Mouse (Mus musculus) stomach, embryonic 15.5 days (tissue): ENCODE data around the gene Icam1. TPM values are rescaled to one million over a fixed set of nuclear protein-coding genes. Genes with fewer than 3 reads are reported as not detected.

Experiments used
- ATAC-seq: fragments of 200-750 bp; cut with Nextera tagmentation; 2 replicates; pipeline ENCODE4 v1.8.0; 2017; ENCODE audit warnings: low read depth, moderate number of reproducible peaks, moderate TSS enrichment; ENCODE audit not compliant: insufficient read depth, low FRiP score
- H3K27ac ChIP-seq: fragments of 300-500 bp; sonication (generic); 2 replicates; pipeline ENCODE4 v1.5.1; 2015; ENCODE audit warnings: mild to moderate bottlenecking, inconsistent platforms
- H3K27me3 ChIP-seq: fragments of 300-500 bp; sonication (generic); replicated peaks from 2 replicates; pipeline ENCODE4 v1.6.1; 2015; ENCODE audit warnings: inconsistent platforms
- H3K36me3 ChIP-seq: fragments of 300-500 bp; sonication (generic); 2 replicates; pipeline ENCODE4 v1.6.1; 2015; ENCODE audit warnings: inconsistent platforms
- H3K4me1 ChIP-seq: fragments of 300-500 bp; sonication (generic); 2 replicates; pipeline ENCODE4 v1.6.1; 2015; ENCODE audit warnings: inconsistent platforms
- H3K4me2 ChIP-seq: fragments of 300-500 bp; sonication (generic); 2 replicates; pipeline ENCODE4 v1.6.1; 2015; ENCODE audit warnings: mild to moderate bottlenecking, inconsistent platforms
- H3K4me3 ChIP-seq: fragments of 300-500 bp; sonication (generic); replicated peaks from 2 replicates; pipeline ENCODE4 v1.5.1; 2015; ENCODE audit warnings: inconsistent platforms
- H3K9ac ChIP-seq: fragments of 300-500 bp; sonication (generic); 2 replicates; pipeline ENCODE4 v1.6.1; 2015; ENCODE audit warnings: inconsistent platforms
- H3K9me3 ChIP-seq: fragments of 300-500 bp; sonication (generic); 2 replicates; pipeline ENCODE4 v1.6.1; 2016; ENCODE audit warnings: inconsistent platforms
- WGBS: fragments of 180-500 bp; shearing (Covaris S2); methylation state at CpG from one replicate; pipeline ENCODE4 v1.1.7; 2015; 5-methylcytosine and 5-hydroxymethylcytosine counted together
- microRNA counts: library from miRNA; unstranded; fragments of <30 nt; microRNA quantifications from one replicate; lab custom pipeline; 2016
- microRNA-seq: library from miRNA; unstranded; fragments of <30 nt; microRNA quantifications from one replicate; pipeline ENCODE4, GENCODE M21; 2016
- polyA plus RNA-seq: library from polyadenylated mRNA; unstranded; fragments of >200 nt; fragmentation: Nextera tagmentation; extraction: Ambion mirVana; gene quantifications from 2 replicates; pipeline ENCODE4 v1.2.1, GENCODE M21; 2015

Gene Icam1
- polyA plus RNA-seq, 1 experiment from 2014 or later = 11.3 TPM

GRCm38 (mm10) chr9:21074173-21074572 lies 58.4 kb downstream of the Icam1 start:
- Histone ChIP-seq H3K9me3 (no peaks in the 10 kb centered on the region), H3K4me1 (peaks cover 15% of the 10 kb centered on the region), H3K9ac (no peak overlapping the region), H3K36me3 (peaks cover 39% of the 10 kb centered on the region), H3K4me2 (no peak overlapping the region), H3K27me3 (no peaks in the 10 kb centered on the region), H3K27ac (peak overlapping the region; percentile 52; the same call in 1 of the 2 replicates), H3K4me3 (no peak overlapping the region)
- no peak for ATAC-seq
- WGBS = 81% methylated on average over 1 of the region's 1 CpGs

DNA sequence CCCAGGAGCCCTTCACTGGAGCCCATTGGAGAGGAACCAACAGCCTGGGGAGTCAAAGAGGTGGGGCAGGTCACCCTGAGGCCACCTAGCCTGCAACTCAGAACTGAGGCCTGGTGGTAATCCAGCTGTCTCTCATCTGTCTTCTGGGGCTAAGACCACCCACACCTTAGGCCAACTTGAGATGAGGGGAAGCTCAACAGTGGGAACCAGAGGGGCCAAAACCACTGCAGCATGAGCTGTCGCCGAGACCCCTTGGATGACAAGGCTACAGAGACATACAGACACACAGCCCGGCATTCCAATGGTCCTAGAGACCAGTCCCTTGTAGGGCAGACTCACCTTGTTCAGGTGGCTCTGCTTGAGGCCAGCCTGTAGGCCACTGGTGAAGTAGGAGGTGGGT lies 59.8 kb downstream of the Icam1 start:
- H3K36me3 ChIP-seq = peaks cover 48% of the 10 kb centered on the region

More for the DNA sequence above, 59.8 kb downstream of the Icam1 start:
- H3K9ac ChIP-seq = no peak overlapping the region
- H3K9me3 ChIP-seq = no peaks in the 10 kb centered on the region
- H3K4me1 ChIP-seq = peaks cover 15% of the 10 kb centered on the region
- H3K27me3 ChIP-seq = no peaks in the 10 kb centered on the region
- H3K4me2 ChIP-seq = no peak overlapping the region
- 90% methylated on average over 3 of the region's 3 CpGs for WGBS
- no peak overlapping the region for H3K4me3 ChIP-seq
- no peak for ATAC-seq
- H3K27ac ChIP-seq = no peak overlapping the region

MicroRNA genes within 50 kb of the gene (microRNA counts, 519-probe panel; counts per million panel counts)
- 2,583 counts per million, percentile 61 among the panel's probes with 10 or more counts for microRNA mmu-miR-1900 (lab: Ali Mortazavi, UCI)

Small RNA genes lying within 50 kb of the gene (microRNA-seq; reads per million reads assigned to microRNA genes)
- gene Mir1900 (not detected), gene Mir7082 (not detected)

Other genes with a start within 250 kb of the Icam1 start
- gene Col5a3, start 200.9 kb upstream of the Icam1 start, polyA plus RNA-seq = 3.2 and 3.5 TPM in 2 replicates
- not detected in 2 replicates for gene Rdh8, start 197.5 kb upstream of the Icam1 start, polyA plus RNA-seq
- 20.7 and 21.2 TPM in 2 replicates for gene A230050P20Rik, start 147.3 kb upstream of the Icam1 start, polyA plus RNA-seq
- gene Angptl6, start 136.3 kb upstream of the Icam1 start, polyA plus RNA-seq = 7.5 and 8.1 TPM in 2 replicates
- 80.9 and 81.3 TPM in 2 replicates for gene Ppan, start 127.8 kb upstream of the Icam1 start, polyA plus RNA-seq
- 283 and 327 TPM in 2 replicates for gene Eif3g, start 117.4 kb upstream of the Icam1 start, polyA plus RNA-seq
- 74.7 and 76.0 TPM in 2 replicates for gene Dnmt1, start 56.1 kb upstream of the Icam1 start, polyA plus RNA-seq
- gene S1pr2, start 39.2 kb upstream of the Icam1 start, polyA plus RNA-seq = 39.4 and 40.1 TPM in 2 replicates
- gene Mrpl4, start 13.2 kb upstream of the Icam1 start, polyA plus RNA-seq = 129 and 133 TPM in 2 replicates
- 6.6 and 16.2 TPM in 2 replicates for gene Icam4, start 13.4 kb downstream of the Icam1 start, polyA plus RNA-seq
- 0.05 and 0.21 TPM in 2 replicates for gene Icam5, start 16.1 kb downstream of the Icam1 start, polyA plus RNA-seq
- 0.73 TPM in 1 of 2 replicates, not detected in the other for gene Zglp1, start 51.1 kb downstream of the Icam1 start, polyA plus RNA-seq
- 0.58 and 0.82 TPM in 2 replicates for gene Gm49373, start 57.1 kb downstream of the Icam1 start, polyA plus RNA-seq
- 57.6 and 58.0 TPM in 2 replicates for gene Fdx1l, start 57.6 kb downstream of the Icam1 start, polyA plus RNA-seq
- gene Gm38431, start 76.0 kb downstream of the Icam1 start, polyA plus RNA-seq = 1.6 and 1.7 TPM in 2 replicates
- 48.3 and 60.9 TPM in 2 replicates for gene Raver1, start 76.0 kb downstream of the Icam1 start, polyA plus RNA-seq
- gene Tyk2, start 115.3 kb downstream of the Icam1 start, polyA plus RNA-seq = 13.6 and 15.8 TPM in 2 replicates
- 284 and 293 TPM in 2 replicates for gene Cdc37, start 134.0 kb downstream of the Icam1 start, polyA plus RNA-seq
- gene Pde4a, start 149.7 kb downstream of the Icam1 start, polyA plus RNA-seq = 5.9 and 6.2 TPM in 2 replicates
- 61.1 and 61.6 TPM in 2 replicates for gene Keap1, start 223.4 kb downstream of the Icam1 start, polyA plus RNA-seq
- 0.93 and 1.6 TPM in 2 replicates for gene S1pr5, start 232.5 kb downstream of the Icam1 start, polyA plus RNA-seq
- 49.9 and 51.3 TPM in 2 replicates for gene Atg4d, start 249.3 kb downstream of the Icam1 start, polyA plus RNA-seq